Mouse (Mus musculus): ENCODE results near the gene Cox10.

Cox10 gene

GRCm38 (mm10) chr11:63957207-63957606, 122.1 kb downstream of the Cox10 start:
- no peak for DNase-seq (ENCODE audit: low read depth, low spot score)

GRCm38 (mm10) chr11:63956748-63957147, 122.5 kb downstream of the Cox10 start:
- no peak for DNase-seq (ENCODE audit: low read depth, low spot score)

- DNase-seq (ENCODE audit: low read depth, low spot score) = no peak
These were observed 125.4 kb downstream of the Cox10 start for GRCm38 (mm10) chr11:63953887-63954286.

- DNase-seq (ENCODE audit: low read depth, low spot score) = peak; percentile 23
These were observed 126.5 kb downstream of the Cox10 start for GRCm38 (mm10) chr11:63952743-63953191.

- DNase-seq (ENCODE audit: low read depth, low spot score) = peak; percentile 23
These were observed 127.2 kb downstream of the Cox10 start for GRCm38 (mm10) chr11:63951831-63952631.

- no peak for DNase-seq (ENCODE audit: low read depth, low spot score)
These were observed 130.9 kb downstream of the Cox10 start for GRCm38 (mm10) chr11:63948371-63948770.

- no peak for DNase-seq (ENCODE audit: low read depth, low spot score)
These were observed 132.2 kb downstream of the Cox10 start for GRCm38 (mm10) chr11:63947024-63947423.

- no peak for DNase-seq (ENCODE audit: low read depth, low spot score)
These were observed 135.3 kb downstream of the Cox10 start for GRCm38 (mm10) chr11:63943947-63944346.

- no peak for DNase-seq (ENCODE audit: low read depth, low spot score)
These were observed 135.9 kb downstream of the Cox10 start for GRCm38 (mm10) chr11:63943268-63943890.

GRCm38 (mm10) chr11:63942177-63942576, 137.1 kb downstream of the Cox10 start:
- no peak for DNase-seq (ENCODE audit: low read depth, low spot score)

- DNase-seq (ENCODE audit: low read depth, low spot score) = no peak
These were observed 142.6 kb downstream of the Cox10 start for GRCm38 (mm10) chr11:63936641-63937040.

GRCm38 (mm10) chr11:63926901-63927300, 152.4 kb downstream of the Cox10 start:
- no peak for DNase-seq (ENCODE audit: low read depth, low spot score)

- DNase-seq (ENCODE audit: low read depth, low spot score) = peak; percentile 70
These were observed 154.1 kb downstream of the Cox10 start for GRCm38 (mm10) chr11:63925161-63925582.

- DNase-seq (ENCODE audit: low read depth, low spot score) = no peak
These were observed 154.9 kb downstream of the Cox10 start for GRCm38 (mm10) chr11:63924286-63924930.

GRCm38 (mm10) chr11:63923386-63923785, 155.9 kb downstream of the Cox10 start:
- no peak for DNase-seq (ENCODE audit: low read depth, low spot score)

- DNase-seq (ENCODE audit: low read depth, low spot score) = peak; percentile 98
These were observed 157.1 kb downstream of the Cox10 start, which contains the start of gene Hs3st3b1 for GRCm38 (mm10) chr11:63922091-63922621. TSS of gene Hs3st3b1 (minus strand) at chr11:63922290.

- no peak for DNase-seq (ENCODE audit: low read depth, low spot score)
These were observed 158.0 kb downstream of the Cox10 start for GRCm38 (mm10) chr11:63921044-63921951.

GRCm38 (mm10) chr11:63920531-63920930, 158.7 kb downstream of the Cox10 start:
- peak; percentile 90 for DNase-seq (ENCODE audit: low read depth, low spot score)

GRCm38 (mm10) chr11:63919211-63920098, 159.8 kb downstream of the Cox10 start:
- DNase-seq (ENCODE audit: low read depth, low spot score) = no peak
